ENCODE assay signal across 27 mouse cellular contexts in the genomic region with DNA sequence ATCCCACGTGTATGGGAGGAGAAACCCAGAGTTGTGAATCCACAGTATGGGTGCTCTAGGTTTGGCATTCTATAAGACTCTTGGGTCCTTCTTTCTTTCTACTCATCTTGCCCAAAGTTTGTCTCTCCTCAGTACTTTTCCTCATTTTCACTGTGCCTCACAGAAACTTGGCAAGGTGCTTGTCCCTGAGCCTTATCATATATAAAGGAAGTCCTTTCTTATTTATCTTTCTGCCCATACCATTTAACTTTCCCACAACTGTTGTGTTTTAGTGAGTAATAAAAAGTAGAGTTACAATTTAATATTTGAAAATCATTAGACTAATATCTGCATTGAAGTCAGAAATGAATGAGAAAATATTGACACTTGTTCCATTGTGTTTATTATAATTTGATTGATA.
"Had no signal": no experiment of that assay in that cellular context is flagged by ENCODE, and none has a peak within 500 bp of the region (broad histone marks: within the 10 kb centered on the region; RNA-seq: fewer than 3 reads in every experiment).

No protein-coding gene starts in this region.

- H3K27me3 ChIP-seq: embryonic facial prominence, embryonic 12.5 days; embryonic facial prominence, embryonic 13.5 days; embryonic facial prominence, embryonic 15.5 days; forebrain, embryonic 12.5 days; forebrain, embryonic 13.5 days; forebrain, embryonic 15.5 days had no signal

- H3K36me3 ChIP-seq: embryonic facial prominence, embryonic 10.5 days; embryonic facial prominence, embryonic 12.5 days; embryonic facial prominence, embryonic 13.5 days; embryonic facial prominence, embryonic 15.5 days; forebrain, embryonic 10.5 days; forebrain, embryonic 12.5 days; forebrain, embryonic 15.5 days had no signal

- H3K4me1 ChIP-seq: embryonic facial prominence, embryonic 10.5 days; embryonic facial prominence, embryonic 12.5 days; embryonic facial prominence, embryonic 13.5 days; embryonic facial prominence, embryonic 15.5 days; forebrain, embryonic 10.5 days; forebrain, embryonic 12.5 days; forebrain, embryonic 13.5 days; forebrain, embryonic 15.5 days had no signal

- DNase-seq: cerebellum, adult 9-10 months; cerebellum, adult 9-11 months; cerebellum, postnatal 10 days; cerebellum, postnatal 14 days; cerebellum, postnatal 25 days; cerebellum, postnatal 36 days; embryo, embryonic 11 days; forebrain, postnatal 0 days; gastrocnemius, adult 2 months; gastrocnemius, postnatal 10 days; gastrocnemius, postnatal 14 days; gastrocnemius, postnatal 25 days; gastrocnemius, postnatal 36 days; heart, adult 11 months; heart, adult 18-20 months; heart, adult 2 months had no signal

- H3K9ac ChIP-seq: embryonic facial prominence, embryonic 12.5 days; embryonic facial prominence, embryonic 13.5 days; embryonic facial prominence, embryonic 15.5 days; forebrain, embryonic 12.5 days; forebrain, embryonic 13.5 days; forebrain, embryonic 15.5 days; forebrain, postnatal 0 days had no signal

- H3K9me3 ChIP-seq: embryonic facial prominence, embryonic 10.5 days; embryonic facial prominence, embryonic 12.5 days; embryonic facial prominence, embryonic 13.5 days; embryonic facial prominence, embryonic 15.5 days; forebrain, embryonic 10.5 days; forebrain, embryonic 12.5 days; forebrain, embryonic 13.5 days; forebrain, embryonic 15.5 days had no signal

- ATAC-seq: forebrain, embryonic 13.5 days; forebrain, embryonic 14.5 days; forebrain, embryonic 15.5 days; forebrain, embryonic 16.5 days; forebrain, postnatal 0 days had no signal

- H3K4me3 ChIP-seq: embryonic facial prominence, embryonic 10.5 days; embryonic facial prominence, embryonic 12.5 days; embryonic facial prominence, embryonic 13.5 days; embryonic facial prominence, embryonic 15.5 days; erythroblast, embryonic 14.5 days; forebrain, embryonic 10.5 days; forebrain, embryonic 12.5 days; forebrain, embryonic 13.5 days; forebrain, embryonic 15.5 days; gastrocnemius, adult 2 months; heart, adult 2 months had no signal

- H3K27ac ChIP-seq: embryonic facial prominence, embryonic 10.5 days; embryonic facial prominence, embryonic 12.5 days; embryonic facial prominence, embryonic 13.5 days; embryonic facial prominence, embryonic 15.5 days; forebrain, embryonic 10.5 days; forebrain, embryonic 12.5 days; forebrain, embryonic 13.5 days; forebrain, embryonic 15.5 days; gastrocnemius, adult 2 months; heart, adult 2 months had no signal

- H3K4me2 ChIP-seq: embryonic facial prominence, embryonic 12.5 days; embryonic facial prominence, embryonic 13.5 days; embryonic facial prominence, embryonic 15.5 days; forebrain, embryonic 12.5 days; forebrain, embryonic 13.5 days; forebrain, embryonic 15.5 days had no signal
